ENCODE assay signal across 12 mouse cellular contexts in the genomic region with DNA sequence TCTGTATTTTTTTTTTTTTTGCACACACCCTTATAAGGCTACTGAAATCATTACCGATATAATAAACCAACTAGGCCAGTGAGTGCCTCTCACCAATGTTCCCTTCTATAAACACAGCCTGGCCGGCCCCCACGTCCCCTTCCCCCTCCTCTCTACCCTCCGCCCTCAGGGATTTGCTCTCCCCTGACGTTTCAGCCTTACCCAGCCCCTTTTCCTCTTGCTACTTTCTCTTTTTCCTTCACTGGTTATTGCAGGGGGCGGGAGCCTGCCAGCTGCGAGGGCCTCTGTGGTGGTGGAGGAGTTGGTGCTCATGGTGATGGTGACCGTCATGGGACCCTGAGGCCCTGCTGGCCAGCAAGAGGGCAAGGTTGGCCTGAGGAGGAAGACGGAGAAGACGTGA.
A peak's percentile ranks its signal among the peaks of the same experiment; 100 is the strongest.
DNase-seq lines count a peak whose midpoint lies in the region; ATAC-seq and TF ChIP-seq lines count a peak whose summit lies in the region.
"Had no signal": no experiment of that assay in that cellular context is flagged by ENCODE, and none has a peak within 500 bp of the region (broad histone marks: within the 10 kb centered on the region; RNA-seq: fewer than 3 reads in every experiment).

No protein-coding gene starts in this region.

- no peak overlapping the region for H3K9ac ChIP-seq in heart, embryonic 16.5 days (ENCODE audit: low read length)
- no peak overlapping the region for H3K9ac ChIP-seq in embryonic facial prominence, embryonic 13.5 days
- H3K9ac ChIP-seq: liver, embryonic 15.5 days had no signal

- TF ChIP-seq CTCF in layer of hippocampus, adult 2 months (conservative IDR thresholded peaks at IDR 0.05) = no peak

- peak overlapping the region; percentile 39; the same call in 1 of the 2 replicates for H3K4me2 ChIP-seq in heart, embryonic 16.5 days (ENCODE audit: low read depth, low read length)
- no peak overlapping the region for H3K4me2 ChIP-seq in embryonic facial prominence, embryonic 13.5 days
- H3K4me2 ChIP-seq: liver, embryonic 15.5 days had no signal

- no peaks in the 10 kb centered on the region for H3K9me3 ChIP-seq in heart, embryonic 16.5 days (replicated peaks; ENCODE audit: control insufficient read depth, low read length)
- H3K9me3 ChIP-seq in embryonic facial prominence, embryonic 13.5 days = no peaks in the 10 kb centered on the region
- H3K9me3 ChIP-seq: liver, embryonic 15.5 days had no signal

- peaks cover 14% of the 10 kb centered on the region for H3K27me3 ChIP-seq in heart, embryonic 16.5 days (ENCODE audit: control insufficient read depth, insufficient read depth, low read length)
- H3K27me3 ChIP-seq in embryonic facial prominence, embryonic 13.5 days = no peaks in the 10 kb centered on the region
- H3K27me3 ChIP-seq: liver, embryonic 15.5 days had no signal

- WGBS in heart, embryonic 16.5 days = 72% methylated on average over 10 of the region's 10 CpGs
- WGBS in embryonic facial prominence, embryonic 13.5 days = 58% methylated on average over 10 of the region's 10 CpGs

- peaks cover 43% of the 10 kb centered on the region for H3K4me1 ChIP-seq in heart, embryonic 16.5 days (ENCODE audit: control insufficient read depth, insufficient read depth, low read length)
- H3K4me1 ChIP-seq in embryonic facial prominence, embryonic 13.5 days = peaks cover 41% of the 10 kb centered on the region
- H3K4me1 ChIP-seq: liver, embryonic 15.5 days had no signal

- no peak for ATAC-seq in heart, embryonic 16.5 days (replicated peaks; ENCODE audit: extremely low read depth, insufficient read depth, low FRiP score)
- ATAC-seq in embryonic facial prominence, embryonic 13.5 days (ENCODE audit: insufficient number of reproducible peaks, insufficient read depth, low FRiP score, low TSS enrichment, low read depth) = no peak; the same call in 1 of the 2 replicates

- no peak overlapping the region for H3K27ac ChIP-seq in heart, embryonic 16.5 days (ENCODE audit: low read length)
- H3K27ac ChIP-seq in embryonic facial prominence, embryonic 13.5 days = peak overlapping the region; percentile 33; the same call in 1 of the 2 replicates
- no peak overlapping the region for H3K27ac ChIP-seq in layer of hippocampus, adult 2 months
- H3K27ac ChIP-seq: liver, embryonic 15.5 days had no signal

- peak overlapping the region; percentile 4; the same call in 1 of the 2 replicates for H3K4me3 ChIP-seq in heart, embryonic 16.5 days (ENCODE audit: low read length)
- no peak overlapping the region for H3K4me3 ChIP-seq in embryonic facial prominence, embryonic 13.5 days
- H3K4me3 ChIP-seq in layer of hippocampus, adult 2 months = no peak overlapping the region
- H3K4me3 ChIP-seq: liver, embryonic 15.5 days; myocyte had no signal

- no peaks in the 10 kb centered on the region for H3K36me3 ChIP-seq in heart, embryonic 16.5 days (ENCODE audit: control insufficient read depth, insufficient read depth)
- H3K36me3 ChIP-seq in embryonic facial prominence, embryonic 13.5 days = no peaks in the 10 kb centered on the region
- H3K36me3 ChIP-seq: liver, embryonic 15.5 days had no signal

- DNase-seq in heart, adult 8-10 months (ENCODE audit: low spot score) = no peak
- DNase-seq in kidney, postnatal 4 days = peak; percentile 69 to 75
- DNase-seq in lung, postnatal 36 days = peak; percentile 68
- DNase-seq in layer of hippocampus, adult 8-10 months (ENCODE audit: low spot score in 2 of 2) = no peak
- no peak for DNase-seq in layer of hippocampus, adult 2 months (ENCODE audit: low spot score in 2 of 2)
- DNase-seq in cerebellum, adult 9-11 months = no peak
- DNase-seq: gastrocnemius, postnatal 14 days; thymus, postnatal 4 days had no signal

Comparison
In these comparisons a context has a peak if more than half of its experiments do, and no peak if none do; other contexts are left out.
1. DNase-seq: peak in kidney, postnatal 4 days (2 of 2) and lung, postnatal 36 days (single experiment); none in heart, adult 8-10 months (single experiment), layer of hippocampus, adult 8-10 months (0 of 2), layer of hippocampus, adult 2 months (0 of 2) and cerebellum, adult 9-11 months (single experiment).